Mouse (Mus musculus) cerebellum, adult 2 months (tissue): ENCODE data around the gene Rfc3.

Experiments
- CTCF ChIP-seq: fragments of 200-500 bp; IDR thresholded peaks from 2 replicates; pipeline ENCODE4 v1.5.1; 2011; ENCODE audit warnings: low read depth, mild to moderate bottlenecking, control low read depth, low read length, moderate library complexity, borderline replicate concordance; ENCODE audit not compliant: insufficient read depth
- POLR2A ChIP-seq: fragments of 200-500 bp; IDR thresholded peaks from 2 replicates; pipeline ENCODE4 v1.6.1; 2011; ENCODE audit warnings: low read length, control low read depth, borderline replicate concordance; ENCODE audit not compliant: insufficient read depth

- TF ChIP-seq CTCF = no peak
- TF ChIP-seq POLR2A = no peak
Measured at GRCm38 (mm10) chr5:151662207-151662606, 11.2 kb upstream of the Rfc3 start.
